Comparison of ENCODE assay signal across 13 mouse cellular contexts in genomic region chr4:134612070-134612667, GRCm38 (mm10).
A peak's percentile ranks its signal among the peaks of the same experiment; 100 is the strongest.
DNase-seq lines count a peak whose midpoint lies in the region; ATAC-seq lines count a peak whose summit lies in the region.
"Had no signal": no experiment of that assay in that cellular context is flagged by ENCODE, and none has a peak within 500 bp of the region (broad histone marks: within the 10 kb centered on the region; RNA-seq: fewer than 3 reads in every experiment).

No protein-coding gene starts in this region.

- H3K4me2 ChIP-seq in forebrain, embryonic 14.5 days (ENCODE audit: low read length) = no peak overlapping the region
- no peak overlapping the region for H3K4me2 ChIP-seq in lung, embryonic 16.5 days (ENCODE audit: low read depth, low read length)
- peak overlapping the region; percentile 12 for H3K4me2 ChIP-seq in heart, embryonic 16.5 days (ENCODE audit: low read depth, low read length)
- no peak overlapping the region for H3K4me2 ChIP-seq in liver, embryonic 16.5 days (ENCODE audit: low read depth, low read length)
- H3K4me2 ChIP-seq in hindbrain, embryonic 16.5 days (ENCODE audit: low read length) = no peak overlapping the region
- H3K4me2 ChIP-seq: hindbrain, embryonic 15.5 days; neural tube, embryonic 13.5 days had no signal

- H3K9ac ChIP-seq in forebrain, embryonic 14.5 days (ENCODE audit: low read length) = no peak overlapping the region
- H3K9ac ChIP-seq in lung, embryonic 16.5 days (ENCODE audit: low read length) = no peak overlapping the region
- no peak overlapping the region; the same call in 1 of the 2 replicates for H3K9ac ChIP-seq in heart, embryonic 16.5 days (ENCODE audit: low read length)
- no peak overlapping the region for H3K9ac ChIP-seq in liver, embryonic 16.5 days (ENCODE audit: low read depth, low read length)
- H3K9ac ChIP-seq in hindbrain, embryonic 16.5 days (ENCODE audit: low read depth, low read length) = no peak overlapping the region
- H3K9ac ChIP-seq: hindbrain, embryonic 15.5 days; liver, embryonic 14.5 days; neural tube, embryonic 13.5 days had no signal

- no peaks in the 10 kb centered on the region for H3K27me3 ChIP-seq in forebrain, embryonic 10.5 days (ENCODE audit: poor library complexity, severe bottlenecking)
- H3K27me3 ChIP-seq in forebrain, embryonic 14.5 days (replicated peaks; ENCODE audit: control insufficient read depth, insufficient read depth, low read length) = no peaks in the 10 kb centered on the region
- H3K27me3 ChIP-seq in lung, embryonic 16.5 days (ENCODE audit: control insufficient read depth, insufficient read depth, low read depth, low read length) = no peaks in the 10 kb centered on the region
- H3K27me3 ChIP-seq in heart, embryonic 16.5 days (ENCODE audit: control insufficient read depth, insufficient read depth, low read length) = no peaks in the 10 kb centered on the region
- H3K27me3 ChIP-seq in liver, embryonic 16.5 days (ENCODE audit: control insufficient read depth, insufficient read depth, low read depth, low read length) = no peaks in the 10 kb centered on the region
- H3K27me3 ChIP-seq in hindbrain, embryonic 16.5 days (replicated peaks; ENCODE audit: control insufficient read depth, insufficient read depth, low read length) = no peaks in the 10 kb centered on the region
- H3K27me3 ChIP-seq: hindbrain, embryonic 15.5 days; neural tube, embryonic 13.5 days had no signal

- peak overlapping the region; percentile 54; the same call in 1 of the 2 replicates for H3K27ac ChIP-seq in forebrain, embryonic 10.5 days
- H3K27ac ChIP-seq in forebrain, embryonic 14.5 days (ENCODE audit: low read depth, low read length) = no peak overlapping the region
- no peak overlapping the region for H3K27ac ChIP-seq in lung, embryonic 16.5 days (ENCODE audit: low read length)
- peak overlapping the region; percentile 46 for H3K27ac ChIP-seq in heart, embryonic 16.5 days (ENCODE audit: low read length)
- no peak overlapping the region for H3K27ac ChIP-seq in liver, embryonic 16.5 days (ENCODE audit: low read length)
- H3K27ac ChIP-seq in hindbrain, embryonic 16.5 days (ENCODE audit: low read depth, low read length) = no peak overlapping the region
- H3K27ac ChIP-seq: hindbrain, embryonic 15.5 days; liver, embryonic 14.5 days; neural tube, embryonic 13.5 days had no signal

- 69% methylated on average over 16 of the region's 16 CpGs for whole genome bisulfite sequencing in forebrain, embryonic 10.5 days
- 66% methylated on average over 16 of the region's 16 CpGs for WGBS in forebrain, embryonic 14.5 days
- WGBS in lung, embryonic 16.5 days = 40% methylated on average over 16 of the region's 16 CpGs
- 38% methylated on average over 16 of the region's 16 CpGs for WGBS in heart, embryonic 16.5 days
- 45% methylated on average over 16 of the region's 16 CpGs for WGBS in liver, embryonic 16.5 days (ENCODE audit: insufficient replicate concordance)
- WGBS in hindbrain, embryonic 16.5 days = 65% methylated on average over 16 of the region's 16 CpGs

- no peak overlapping the region for H3K4me3 ChIP-seq in forebrain, embryonic 10.5 days
- no peak overlapping the region for H3K4me3 ChIP-seq in forebrain, embryonic 14.5 days (ENCODE audit: low read depth, low read length)
- H3K4me3 ChIP-seq in lung, embryonic 16.5 days (ENCODE audit: low read length) = no peak overlapping the region
- no peak overlapping the region for H3K4me3 ChIP-seq in heart, embryonic 16.5 days (ENCODE audit: low read length)
- no peak overlapping the region for H3K4me3 ChIP-seq in liver, embryonic 16.5 days (ENCODE audit: low read depth, low read length)
- H3K4me3 ChIP-seq in hindbrain, embryonic 16.5 days (ENCODE audit: low read length) = no peak overlapping the region
- H3K4me3 ChIP-seq: hindbrain, embryonic 15.5 days; neural tube, embryonic 13.5 days had no signal

- ATAC-seq in forebrain, embryonic 14.5 days = no peak
- peak; percentile 57 for ATAC-seq in lung, embryonic 16.5 days (ENCODE audit: low read depth)
- peak; percentile 87 for ATAC-seq in heart, embryonic 16.5 days (replicated peaks; ENCODE audit: extremely low read depth, insufficient read depth, low FRiP score)
- ATAC-seq in liver, embryonic 16.5 days (ENCODE audit: low read depth) = 0 out of 2 replicates have a peak, but pooled peaks have one; percentile 13
- ATAC-seq in hindbrain, embryonic 16.5 days = no peak

- H3K36me3 ChIP-seq in forebrain, embryonic 10.5 days (replicated peaks) = no peaks in the 10 kb centered on the region
- H3K36me3 ChIP-seq in forebrain, embryonic 14.5 days (ENCODE audit: control insufficient read depth, insufficient read depth, low read length) = no peaks in the 10 kb centered on the region
- H3K36me3 ChIP-seq in lung, embryonic 16.5 days (ENCODE audit: control insufficient read depth, insufficient read depth, low read length) = no peaks in the 10 kb centered on the region
- no peaks in the 10 kb centered on the region for H3K36me3 ChIP-seq in heart, embryonic 16.5 days (ENCODE audit: control insufficient read depth, insufficient read depth)
- H3K36me3 ChIP-seq in liver, embryonic 16.5 days (ENCODE audit: control insufficient read depth, insufficient read depth) = no peaks in the 10 kb centered on the region
- no peaks in the 10 kb centered on the region for H3K36me3 ChIP-seq in hindbrain, embryonic 16.5 days (ENCODE audit: control insufficient read depth, insufficient read depth, low read length)
- H3K36me3 ChIP-seq: hindbrain, embryonic 15.5 days; neural tube, embryonic 13.5 days had no signal

- H3K9me3 ChIP-seq in forebrain, embryonic 10.5 days = no peaks in the 10 kb centered on the region
- no peaks in the 10 kb centered on the region for H3K9me3 ChIP-seq in forebrain, embryonic 14.5 days (replicated peaks; ENCODE audit: control insufficient read depth, low read length)
- no peaks in the 10 kb centered on the region for H3K9me3 ChIP-seq in lung, embryonic 16.5 days (ENCODE audit: control insufficient read depth, low read length)
- 0 out of 2 replicates have a peak, but pooled peaks cover 2% of the 10 kb centered on the region for H3K9me3 ChIP-seq in heart, embryonic 16.5 days (replicated peaks; ENCODE audit: control insufficient read depth, low read length)
- H3K9me3 ChIP-seq in liver, embryonic 16.5 days (replicated peaks; ENCODE audit: control insufficient read depth, low read length) = no peaks in the 10 kb centered on the region
- H3K9me3 ChIP-seq in hindbrain, embryonic 16.5 days (ENCODE audit: control insufficient read depth, low read length) = no peaks in the 10 kb centered on the region
- H3K9me3 ChIP-seq: hindbrain, embryonic 15.5 days had no signal

- intact Hi-C loops in left cerebral cortex, postnatal 10 days (cut with DNase I) = no loop called here

- peaks cover 41% of the 10 kb centered on the region for H3K4me1 ChIP-seq in forebrain, embryonic 10.5 days
- H3K4me1 ChIP-seq in forebrain, embryonic 14.5 days (ENCODE audit: control insufficient read depth, insufficient read depth, low read length) = peaks cover 10% of the 10 kb centered on the region
- peaks cover 4% of the 10 kb centered on the region; the same call in 1 of the 2 replicates for H3K4me1 ChIP-seq in lung, embryonic 16.5 days (replicated peaks; ENCODE audit: control insufficient read depth, insufficient read depth, low read length)
- peaks cover 15% of the 10 kb centered on the region; the same call in 1 of the 2 replicates for H3K4me1 ChIP-seq in heart, embryonic 16.5 days (ENCODE audit: control insufficient read depth, insufficient read depth, low read length)
- no peaks in the 10 kb centered on the region; the same call in 1 of the 2 replicates for H3K4me1 ChIP-seq in liver, embryonic 16.5 days (ENCODE audit: control insufficient read depth, low read depth, low read length)
- peaks cover 14% of the 10 kb centered on the region for H3K4me1 ChIP-seq in hindbrain, embryonic 16.5 days (ENCODE audit: control insufficient read depth, insufficient read depth, low read depth, low read length)

- no peak for DNase-seq in forebrain, embryonic 10.5 days (ENCODE audit: extremely low spot score, low spot score)
- no peak for DNase-seq in forebrain, embryonic 14.5 days (ENCODE audit: low spot score)
- no peak for DNase-seq in lung, adult 18-20 months
- DNase-seq in left cerebral cortex, postnatal 10 days (ENCODE audit: extremely low spot score in 1 of 2, low spot score in 2 of 2) = no peak
- DNase-seq: adrenal gland, postnatal 14 days; B cell, adult 2 months had no signal

Comparison
In these comparisons a context has a peak if more than half of its experiments do, and no peak if none do; other contexts are left out.
1. H3K27ac ChIP-seq: peak in forebrain, embryonic 10.5 days (single experiment) and heart, embryonic 16.5 days (single experiment); none in forebrain, embryonic 14.5 days (single experiment), lung, embryonic 16.5 days (single experiment), liver, embryonic 16.5 days (single experiment) and hindbrain, embryonic 16.5 days (single experiment).
2. ATAC-seq: peak in lung, embryonic 16.5 days (single experiment), heart, embryonic 16.5 days (single experiment) and liver, embryonic 16.5 days (single experiment); none in forebrain, embryonic 14.5 days (single experiment) and hindbrain, embryonic 16.5 days (single experiment).